Mouse (Mus musculus) ES-Bruce4 (cell line): ENCODE results near the gene Plbd1.

Source experiments
- CTCF ChIP-seq: IDR thresholded peaks from one replicate; pipeline ENCODE4 v1.8.1; 2011; ENCODE audit warnings: low read depth, low read length
- EP300 ChIP-seq: IDR thresholded peaks from 2 replicates; pipeline ENCODE4 v1.6.1; 2011; ENCODE audit warnings: low read depth, low read length; ENCODE audit not compliant: insufficient read depth
- POLR2A ChIP-seq: IDR thresholded peaks from one replicate; pipeline ENCODE4 v1.8.1; 2011; ENCODE audit warnings: low read length; ENCODE audit not compliant: insufficient read depth

DNA sequence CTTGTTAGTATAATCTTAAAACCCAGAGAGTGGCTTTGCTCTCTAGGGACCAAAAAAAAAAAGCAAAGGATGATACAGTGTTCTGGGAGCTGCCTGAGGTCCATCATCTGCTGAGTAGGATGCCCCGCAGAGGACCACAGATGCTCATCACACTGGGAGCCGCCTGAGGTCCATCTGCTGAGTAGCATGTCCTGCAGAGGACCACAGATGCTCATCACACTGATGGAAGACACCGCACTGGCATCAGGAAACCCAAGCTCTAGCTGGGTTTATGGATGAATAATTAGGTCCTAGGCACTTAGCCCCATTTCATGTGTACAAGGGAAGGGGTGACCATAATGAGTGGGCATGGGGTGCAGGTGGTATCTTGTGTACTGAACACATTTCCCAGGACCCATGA lies 47.6 kb downstream of the Plbd1 start:
- TF ChIP-seq EP300, result no peak
- no peak for TF ChIP-seq CTCF
- TF ChIP-seq POLR2A, result no peak
